Mouse (Mus musculus): ENCODE data around the gene Zfp423. TPM values are rescaled to one million over a fixed set of nuclear protein-coding genes. Genes with fewer than 3 reads are reported as not detected.
A peak's percentile ranks its signal among the peaks of the same experiment; 100 is the strongest.
"Not testable (repeated sequence)": the region's sequence is repeated elsewhere in the genome, so short reads cannot be mapped to it uniquely, and the experiment has no call there.

Zfp423 gene
- total RNA-seq, 2 experiments from 2014 or later = 11.5 to 19.6 TPM

GRCm38 (mm10) chr8:87851380-87851779 is 108.0 kb downstream of the Zfp423 start:
- no peak for DNase-seq
- intact Hi-C loops (cut with DNase I) = loop anchor here (10.0 kb wide), 1 partner anchor 113 kb away; no protein-coding TSS in a partner anchor

GRCm38 (mm10) chr8:87848836-87849235 is 110.6 kb downstream of the Zfp423 start:
- no peak for DNase-seq
- intact Hi-C loops (cut with DNase I) = no loop called here

GRCm38 (mm10) chr8:87847796-87848195 is 111.6 kb downstream of the Zfp423 start:
- DNase-seq = no peak
- intact Hi-C loops (cut with DNase I) = no loop called here

- intact Hi-C loops (cut with DNase I); DNase-seq: not testable (repeated sequence)
Observed at GRCm38 (mm10) chr8:87842096-87842495, 117.3 kb downstream of the Zfp423 start.

- intact Hi-C loops (cut with DNase I) = no loop called here
- no peak for DNase-seq
Observed at GRCm38 (mm10) chr8:87837266-87837665, 122.1 kb downstream of the Zfp423 start.

- intact Hi-C loops (cut with DNase I) = no loop called here
- peak; percentile 40 to 50 for DNase-seq
Observed at GRCm38 (mm10) chr8:87836866-87837265, 122.5 kb downstream of the Zfp423 start.

GRCm38 (mm10) chr8:87835924-87836323 is 123.5 kb downstream of the Zfp423 start:
- DNase-seq = no peak
- intact Hi-C loops (cut with DNase I) = no loop called here

- intact Hi-C loops (cut with DNase I) = no loop called here
- no peak for DNase-seq
Observed at GRCm38 (mm10) chr8:87835411-87835821, 124.0 kb downstream of the Zfp423 start.

GRCm38 (mm10) chr8:87834656-87835055 is 124.7 kb downstream of the Zfp423 start:
- no peak for DNase-seq
- intact Hi-C loops (cut with DNase I) = no loop called here

GRCm38 (mm10) chr8:87833841-87834620 is 125.4 kb downstream of the Zfp423 start:
- intact Hi-C loops (cut with DNase I) = no loop called here
- no peak for DNase-seq

GRCm38 (mm10) chr8:87833339-87833738 is 126.1 kb downstream of the Zfp423 start:
- intact Hi-C loops (cut with DNase I) = no loop called here
- DNase-seq = no peak

- intact Hi-C loops (cut with DNase I) = no loop called here
- DNase-seq = no peak
Observed at GRCm38 (mm10) chr8:87832381-87833325, 126.7 kb downstream of the Zfp423 start.

- DNase-seq = no peak
- intact Hi-C loops (cut with DNase I) = no loop called here
Observed at GRCm38 (mm10) chr8:87831567-87831966, 127.8 kb downstream of the Zfp423 start.

- intact Hi-C loops (cut with DNase I) = no loop called here
- DNase-seq = no peak
Observed at GRCm38 (mm10) chr8:87831116-87831515, 128.3 kb downstream of the Zfp423 start.

GRCm38 (mm10) chr8:87830200-87830599 is 129.2 kb downstream of the Zfp423 start:
- intact Hi-C loops (cut with DNase I) = no loop called here

GRCm38 (mm10) chr8:87826013-87826660 is 133.3 kb downstream of the Zfp423 start:
- intact Hi-C loops (cut with DNase I) = no loop called here
- no peak for DNase-seq

More at GRCm38 (mm10) chr8:87830200-87830599, 129.2 kb downstream of the Zfp423 start:
- DNase-seq = peak in 1 of 2 experiments; percentile 22

GRCm38 (mm10) chr8:87823172-87823571 is 136.2 kb downstream of the Zfp423 start:
- DNase-seq = no peak
- intact Hi-C loops (cut with DNase I) = no loop called here

- no peak for DNase-seq
- intact Hi-C loops (cut with DNase I) = no loop called here
Observed at GRCm38 (mm10) chr8:87822690-87823089, 136.7 kb downstream of the Zfp423 start.

GRCm38 (mm10) chr8:87822175-87822574 is 137.2 kb downstream of the Zfp423 start:
- intact Hi-C loops (cut with DNase I) = no loop called here
- DNase-seq = no peak

- intact Hi-C loops (cut with DNase I) = no loop called here
- DNase-seq = no peak
Observed at GRCm38 (mm10) chr8:87821655-87822054, 137.7 kb downstream of the Zfp423 start.

GRCm38 (mm10) chr8:87819263-87819662 is 140.1 kb downstream of the Zfp423 start:
- no peak for DNase-seq
- intact Hi-C loops (cut with DNase I) = no loop called here
